Mouse (Mus musculus) intestine, embryonic 16.5 days (tissue): Measurements from ENCODE around the gene Nup155. TPM values are rescaled to one million over a fixed set of nuclear protein-coding genes. Genes with fewer than 3 reads are reported as not detected.
"Not testable (repeated sequence)": the region's sequence is repeated elsewhere in the genome, so short reads cannot be mapped to it uniquely, and the experiment has no call there.

Experiments
- ATAC-seq: fragments of 200-750 bp; cut with Nextera tagmentation; 2 replicates; pipeline ENCODE4 v1.8.0; 2017; ENCODE audit warnings: moderate TSS enrichment, moderate library complexity
- H3K27ac ChIP-seq: fragments of 300-500 bp; sonication (generic); 2 replicates; pipeline ENCODE4 v1.5.1; 2014; ENCODE audit warnings: mild to moderate bottlenecking, low read length
- H3K27me3 ChIP-seq: fragments of 300-500 bp; sonication (generic); replicated peaks from 2 replicates; pipeline ENCODE4 v1.6.1; 2014; ENCODE audit warnings: low read length, control low read depth, mixed read lengths; ENCODE audit not compliant: control insufficient read depth, insufficient read depth
- H3K36me3 ChIP-seq: fragments of 300-500 bp; sonication (generic); 2 replicates; pipeline ENCODE4 v1.6.1; 2014; ENCODE audit warnings: low read length, control low read depth; ENCODE audit not compliant: control insufficient read depth, insufficient read depth
- H3K4me1 ChIP-seq: fragments of 300-500 bp; sonication (generic); 2 replicates; pipeline ENCODE4 v1.6.1; 2014; ENCODE audit warnings: low read length, control low read depth, mixed read lengths; ENCODE audit not compliant: control insufficient read depth, insufficient read depth
- H3K4me2 ChIP-seq: fragments of 300-500 bp; sonication (generic); 2 replicates; pipeline ENCODE4 v1.6.1; 2014; ENCODE audit warnings: low read depth, low read length, control low read depth
- H3K4me3 ChIP-seq: fragments of 300-500 bp; sonication (generic); 2 replicates; pipeline ENCODE4 v1.5.1; 2014; ENCODE audit warnings: mild to moderate bottlenecking, low read length
- H3K9ac ChIP-seq: fragments of 300-500 bp; sonication (generic); 2 replicates; pipeline ENCODE4 v1.6.1; 2014; ENCODE audit warnings: low read depth, low read length
- H3K9me3 ChIP-seq: fragments of 300-500 bp; sonication (generic); 2 replicates; pipeline ENCODE4 v1.6.1; 2016; ENCODE audit warnings: low read length, control low read depth; ENCODE audit not compliant: control insufficient read depth
- WGBS: fragments of 180-500 bp; shearing (Covaris S2); extraction: QIAGEN DNeasy Blood & Tissue Kit; methylation state at CpG from one replicate; pipeline ENCODE4 v1.1.7; 2014; 5-methylcytosine and 5-hydroxymethylcytosine counted together
- polyA plus RNA-seq: library from polyadenylated mRNA; unstranded; fragments of >200 nt; fragmentation: Nextera tagmentation; extraction: Ambion mirVana; gene quantifications from 2 replicates; pipeline ENCODE4 v1.2.1, GENCODE M21; 2015

Nup155 gene
- polyA plus RNA-seq, 1 experiment from 2014 or later: 11.0 TPM

DNA sequence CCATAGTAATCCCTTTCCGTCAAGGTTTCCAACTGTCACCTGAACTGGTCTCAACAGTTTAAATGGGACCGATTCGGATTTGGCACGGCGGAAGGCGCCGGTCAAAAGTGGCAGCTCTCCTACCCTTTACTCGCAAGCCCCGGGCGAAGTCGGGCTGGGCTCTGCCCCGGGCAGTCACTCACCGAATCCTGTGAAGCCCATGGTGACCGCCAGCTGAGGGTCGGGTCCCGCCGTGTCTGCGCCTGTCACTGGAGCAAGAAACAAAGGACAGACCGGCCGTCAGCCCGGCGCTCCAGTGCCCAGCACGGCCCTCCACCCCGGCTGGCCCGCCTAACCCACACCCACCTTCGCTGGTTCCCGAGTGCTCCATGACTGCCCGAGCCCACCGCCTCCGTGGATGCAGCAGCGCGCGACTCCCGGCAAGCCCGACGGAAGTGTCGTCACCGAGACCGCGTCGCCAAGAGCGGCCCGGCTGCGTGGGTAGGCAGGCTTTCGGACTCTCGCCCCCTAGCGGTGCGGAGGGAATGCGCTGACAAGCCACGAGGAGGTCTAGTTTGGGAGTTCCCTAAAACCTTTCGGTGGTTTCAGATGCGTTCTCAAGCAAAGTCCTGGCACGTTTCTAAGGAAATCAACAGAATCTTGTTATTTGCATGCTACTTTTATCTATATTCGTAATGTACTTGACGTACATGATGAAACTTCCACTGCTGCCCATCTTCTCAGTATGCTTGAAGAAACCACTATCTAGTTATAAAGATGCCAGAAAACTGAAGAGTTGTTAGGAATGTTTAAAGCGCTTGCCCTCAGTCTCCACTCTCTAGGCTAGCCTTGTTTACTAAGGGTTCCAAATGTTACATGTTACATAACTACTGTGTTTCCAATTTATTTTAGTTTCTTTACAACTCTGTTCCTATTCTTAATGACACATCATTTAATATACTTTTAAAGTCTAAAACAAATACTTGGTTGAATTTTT, 10.0 kb upstream of the Nup155 start, which contains the start of gene Wdr70:
Gene Wdr70 (minus strand): TSS at position 436 of the 976 bp plus-strand sequence.
- 2% methylated on average over 56 of the region's 56 CpGs for WGBS
- peak within 1 kb of the TSS; percentile 86 for H3K9ac ChIP-seq
- no peaks in the 10 kb centered on the region for H3K36me3 ChIP-seq
- H3K4me1 ChIP-seq: no peaks in the 10 kb centered on the region
- H3K9me3 ChIP-seq: no peaks in the 10 kb centered on the region
- H3K27ac ChIP-seq: no peak within 1 kb of the TSS
- peak; percentile 94 for ATAC-seq
- peak within 1 kb of the TSS; percentile 89 for H3K4me3 ChIP-seq
- H3K4me2 ChIP-seq: peak within 1 kb of the TSS; percentile 50
- no peaks in the 10 kb centered on the region for H3K27me3 ChIP-seq

- H3K4me1 ChIP-seq, H3K9ac ChIP-seq, H3K27ac ChIP-seq, H3K4me3 ChIP-seq, H3K27me3 ChIP-seq, ATAC-seq, H3K4me2 ChIP-seq, H3K9me3 ChIP-seq, H3K36me3 ChIP-seq: not testable (repeated sequence)
- WGBS: 74% methylated on average over 13 of the region's 15 CpGs
Measured at GRCm38 (mm10) chr15:8101975-8102542, 7.0 kb upstream of the Nup155 start.

GRCm38 (mm10) chr15:8108360-8108965, 610 bp upstream of the Nup155 start:
- Histone ChIP-seq H3K4me3 (peak overlapping the region; percentile 66), H3K27me3 (no peaks in the 10 kb centered on the region), H3K27ac (peak overlapping the region; percentile 64), H3K9me3 (no peaks in the 10 kb centered on the region), H3K4me2 (peak overlapping the region; percentile 55), H3K4me1 (peaks cover 9% of the 10 kb centered on the region), H3K36me3 (peaks cover 3% of the 10 kb centered on the region; the same call in 1 of the 2 replicates), H3K9ac (peak overlapping the region; percentile 77)
- 42% methylated on average over 19 of the region's 19 CpGs for WGBS
- ATAC-seq: peak; percentile 37

GRCm38 (mm10) chr15:8109782-8110181, 709 bp downstream of the Nup155 start:
- Histone ChIP-seq H3K4me3 (peak overlapping the region; percentile 66), H3K27me3 (no peaks in the 10 kb centered on the region), H3K9me3 (no peaks in the 10 kb centered on the region), H3K27ac (no peak overlapping the region), H3K9ac (peak overlapping the region; percentile 77), H3K4me1 (peaks cover 9% of the 10 kb centered on the region), H3K4me2 (peak overlapping the region; percentile 82), H3K36me3 (peaks cover 4% of the 10 kb centered on the region; the same call in 1 of the 2 replicates)
- ATAC-seq: no peak
- under 1% methylated on average over 8 of the region's 8 CpGs for WGBS

- 80% methylated on average over 1 of the region's 1 CpGs for WGBS
- Histone ChIP-seq H3K9ac (no peak overlapping the region), H3K4me1 (no peaks in the 10 kb centered on the region), H3K4me2 (no peak overlapping the region), H3K27me3 (no peaks in the 10 kb centered on the region), H3K27ac (no peak overlapping the region), H3K9me3 (no peaks in the 10 kb centered on the region), H3K36me3 (peaks cover 5% of the 10 kb centered on the region), H3K4me3 (no peak overlapping the region)
- no peak for ATAC-seq
Measured at GRCm38 (mm10) chr15:8129281-8129680, 20.2 kb downstream of the Nup155 start.

DNA sequence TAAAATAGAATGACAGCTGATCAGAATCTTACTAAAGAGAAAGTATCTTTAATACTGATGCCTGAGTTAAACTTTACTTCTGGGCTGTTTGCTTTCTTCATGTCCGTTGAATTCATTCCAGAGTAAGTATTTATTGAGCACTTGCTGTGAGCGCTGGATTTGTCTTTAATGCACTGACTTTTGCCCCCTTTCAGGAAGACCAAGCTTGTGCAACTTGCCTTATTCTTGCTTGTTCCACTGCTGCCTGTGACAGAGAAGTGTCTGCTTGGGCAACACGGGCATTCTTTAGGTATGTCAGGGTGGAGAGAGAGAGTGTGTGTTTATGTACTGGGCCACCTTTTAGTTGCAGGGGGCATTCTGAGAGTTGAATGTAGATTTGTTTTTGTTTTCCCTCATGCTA, 22.2 kb downstream of the Nup155 start:
- no peaks in the 10 kb centered on the region for H3K4me1 ChIP-seq
- no peaks in the 10 kb centered on the region for H3K27me3 ChIP-seq
- peaks cover 5% of the 10 kb centered on the region for H3K36me3 ChIP-seq

GRCm38 (mm10) chr15:8131761-8132160, 22.7 kb downstream of the Nup155 start:
- no peak for ATAC-seq
- Histone ChIP-seq H3K4me3 (no peak overlapping the region), H3K27me3 (no peaks in the 10 kb centered on the region), H3K9me3 (no peaks in the 10 kb centered on the region), H3K4me2 (no peak overlapping the region), H3K9ac (no peak overlapping the region), H3K27ac (no peak overlapping the region), H3K36me3 (peaks cover 5% of the 10 kb centered on the region), H3K4me1 (no peaks in the 10 kb centered on the region)

More for the DNA sequence above, 22.2 kb downstream of the Nup155 start:
- no peak for ATAC-seq
- Histone ChIP-seq H3K4me3 (no peak overlapping the region), H3K9ac (no peak overlapping the region), H3K4me2 (no peak overlapping the region), H3K27ac (no peak overlapping the region), H3K9me3 (no peaks in the 10 kb centered on the region)
- 97% methylated on average over 3 of the region's 3 CpGs for WGBS

- Histone ChIP-seq H3K4me1 (no peaks in the 10 kb centered on the region), H3K9ac (no peak overlapping the region), H3K36me3 (peaks cover 5% of the 10 kb centered on the region), H3K27me3 (no peaks in the 10 kb centered on the region), H3K4me3 (no peak overlapping the region), H3K27ac (no peak overlapping the region), H3K9me3 (no peaks in the 10 kb centered on the region), H3K4me2 (no peak overlapping the region)
- 85% methylated on average over 5 of the region's 5 CpGs for WGBS
- no peak for ATAC-seq
Measured at GRCm38 (mm10) chr15:8135606-8136005, 26.5 kb downstream of the Nup155 start.

DNA sequence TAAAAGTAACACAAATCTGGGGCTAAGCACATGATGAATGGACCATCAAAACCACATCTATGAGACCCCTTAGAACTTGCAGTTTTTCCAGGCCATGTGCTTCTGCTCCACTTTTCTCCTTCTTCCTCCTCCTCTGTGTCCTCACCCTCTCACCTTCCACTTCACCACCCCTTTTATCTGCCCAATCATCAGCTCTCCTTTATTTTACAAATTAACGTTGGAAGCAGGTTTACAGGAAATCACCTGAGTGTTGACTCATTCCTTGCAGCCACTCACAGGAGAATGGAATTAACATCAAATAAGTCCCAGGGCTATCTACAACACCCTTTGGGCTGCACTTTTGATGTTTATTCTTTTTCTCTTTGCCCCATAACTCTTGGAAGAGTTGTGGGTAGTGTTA, 52.8 kb downstream of the Nup155 start:
- no peaks in the 10 kb centered on the region for H3K36me3 ChIP-seq
- no peaks in the 10 kb centered on the region for H3K27me3 ChIP-seq
- H3K4me1 ChIP-seq: no peaks in the 10 kb centered on the region
- H3K9me3 ChIP-seq: no peaks in the 10 kb centered on the region
- no peak overlapping the region for H3K27ac ChIP-seq
- no peak overlapping the region for H3K9ac ChIP-seq
- H3K4me3 ChIP-seq: no peak overlapping the region
- 73% methylated on average over 1 of the region's 1 CpGs for WGBS
- no peak overlapping the region for H3K4me2 ChIP-seq
- ATAC-seq: no peak
